Comparison of ENCODE assay signal across 27 mouse cellular contexts in genomic region chr6:43702810-43703614, GRCm38 (mm10). TPM values are rescaled to one million over a fixed set of nuclear protein-coding genes. Genes with fewer than 3 reads are reported as not detected.
DNase-seq lines count a peak whose midpoint lies in the region; ATAC-seq and TF ChIP-seq lines count a peak whose summit lies in the region.
"Had no signal": no experiment of that assay in that cellular context is flagged by ENCODE, and none has a peak within 500 bp of the region (broad histone marks: within the 10 kb centered on the region; RNA-seq: fewer than 3 reads in every experiment).

No protein-coding gene starts in this region.

- H3K27ac ChIP-seq in kidney, embryonic 14.5 days (ENCODE audit: low read depth, low read length), result no peak overlapping the region
- H3K27ac ChIP-seq in kidney, postnatal 0 days, result no peak overlapping the region
- no peak overlapping the region for H3K27ac ChIP-seq in kidney, adult 2 months (ENCODE audit: insufficient read depth, low read depth, low read length)
- H3K27ac ChIP-seq in lung, postnatal 0 days (ENCODE audit: low read length), result no peak overlapping the region
- H3K27ac ChIP-seq: embryonic facial prominence, embryonic 10.5 days; embryonic facial prominence, embryonic 13.5 days; forebrain, embryonic 12.5 days; gastrocnemius, adult 2 months; hindbrain, embryonic 12.5 days; hindbrain, embryonic 15.5 days had no signal

- DNase-seq in kidney, adult 18-20 months, result no peak
- DNase-seq in kidney, postnatal 0 days (ENCODE audit: low spot score), result peak; percentile 30
- no peak for DNase-seq in kidney, adult 2 months
- DNase-seq in lung, postnatal 0 days (ENCODE audit: low spot score), result no peak
- DNase-seq: adrenal gland, adult 8-10 months; adrenal gland, postnatal 25 days; B cell, adult 2 months; cerebellum, adult 11-12 months; cerebellum, adult 8-10 months; cerebellum, postnatal 10 days; cerebellum, postnatal 36 days; embryo, embryonic 11 days; gastrocnemius, adult 2 months; gastrocnemius, postnatal 14 days; heart, adult 11 months had no signal

- no peaks in the 10 kb centered on the region for H3K36me3 ChIP-seq in kidney, embryonic 14.5 days (ENCODE audit: control insufficient read depth, insufficient read depth, low read length)
- H3K36me3 ChIP-seq in kidney, postnatal 0 days (ENCODE audit: insufficient read depth, low read length), result no peaks in the 10 kb centered on the region
- H3K36me3 ChIP-seq in kidney, adult 2 months (ENCODE audit: control insufficient read depth, insufficient read depth, low read length), result no peaks in the 10 kb centered on the region
- no peaks in the 10 kb centered on the region for H3K36me3 ChIP-seq in lung, postnatal 0 days (ENCODE audit: insufficient read depth, low read length)
- H3K36me3 ChIP-seq: embryonic facial prominence, embryonic 10.5 days; embryonic facial prominence, embryonic 13.5 days; forebrain, embryonic 12.5 days; hindbrain, embryonic 12.5 days; hindbrain, embryonic 15.5 days had no signal

- TF ChIP-seq POLR2A in kidney, adult 2 months (IDR thresholded peaks at IDR 0.05; ENCODE audit: low read depth, low read length), result no peak

- H3K9me3 ChIP-seq in kidney, embryonic 14.5 days (ENCODE audit: control insufficient read depth, low read length), result no peaks in the 10 kb centered on the region
- no peaks in the 10 kb centered on the region for H3K9me3 ChIP-seq in kidney, postnatal 0 days (replicated peaks; ENCODE audit: low read length)
- no peaks in the 10 kb centered on the region for H3K9me3 ChIP-seq in lung, postnatal 0 days (ENCODE audit: low read length)
- H3K9me3 ChIP-seq: embryonic facial prominence, embryonic 10.5 days; embryonic facial prominence, embryonic 13.5 days; forebrain, embryonic 12.5 days; hindbrain, embryonic 12.5 days; hindbrain, embryonic 15.5 days had no signal

- no peak for TF ChIP-seq EP300 in lung, postnatal 0 days (IDR thresholded peaks at IDR 0.05)

- no peak overlapping the region for H3K4me3 ChIP-seq in kidney, embryonic 14.5 days (ENCODE audit: low read length)
- H3K4me3 ChIP-seq in kidney, postnatal 0 days (replicated peaks; ENCODE audit: low read depth, low read length), result no peak overlapping the region
- H3K4me3 ChIP-seq in kidney, adult 2 months (ENCODE audit: insufficient read depth, low read depth, low read length), result no peak overlapping the region
- H3K4me3 ChIP-seq in lung, postnatal 0 days (ENCODE audit: low read depth, low read length), result no peak overlapping the region
- H3K4me3 ChIP-seq: embryonic facial prominence, embryonic 10.5 days; embryonic facial prominence, embryonic 13.5 days; erythroblast, embryonic 14.5 days; forebrain, embryonic 12.5 days; gastrocnemius, adult 2 months; hindbrain, embryonic 12.5 days; hindbrain, embryonic 15.5 days had no signal

- TF ChIP-seq CTCF in kidney, postnatal 0 days (IDR thresholded peaks at IDR 0.05; ENCODE audit: low read depth), result no peak
- TF ChIP-seq CTCF in kidney, adult 2 months (conservative IDR thresholded peaks at IDR 0.05; ENCODE audit: insufficient read depth, insufficient read length, low read depth, low read length), result no peak
- no peak for TF ChIP-seq CTCF in lung, postnatal 0 days (IDR thresholded peaks at IDR 0.05)

- no peaks in the 10 kb centered on the region for H3K27me3 ChIP-seq in kidney, embryonic 14.5 days (ENCODE audit: control insufficient read depth, insufficient read depth, low read length)
- H3K27me3 ChIP-seq in kidney, postnatal 0 days (ENCODE audit: insufficient read depth, low read length), result no peaks in the 10 kb centered on the region
- no peaks in the 10 kb centered on the region for H3K27me3 ChIP-seq in kidney, adult 2 months (replicated peaks; ENCODE audit: control insufficient read depth, insufficient read depth, low read length)
- H3K27me3 ChIP-seq in lung, postnatal 0 days (replicated peaks; ENCODE audit: insufficient read depth, low read length), result no peaks in the 10 kb centered on the region
- H3K27me3 ChIP-seq: embryonic facial prominence, embryonic 13.5 days; forebrain, embryonic 12.5 days; hindbrain, embryonic 12.5 days; hindbrain, embryonic 15.5 days had no signal

- peak; percentile 81; the same call in 1 of the 2 replicates for ATAC-seq in kidney, embryonic 14.5 days (ENCODE audit: low FRiP score, low TSS enrichment)
- no peak for ATAC-seq in kidney, postnatal 0 days (replicated peaks; ENCODE audit: low FRiP score, low read depth)
- 0 out of 2 replicates have a peak, but pooled peaks have one; percentile 47 for ATAC-seq in megakaryocyte-erythroid progenitor cell, adult 5-6 weeks (replicated peaks; ENCODE audit: low FRiP score, low TSS enrichment, poor library complexity, severe bottlenecking)
- ATAC-seq in megakaryocyte, adult 5-6 weeks (ENCODE audit: poor library complexity, severe bottlenecking), result no peak
- no peak for ATAC-seq in lung, postnatal 0 days
- ATAC-seq: activated CD4-positive, CD25-positive, alpha-beta regulatory T cell, adult 4 months; forebrain, embryonic 16.5 days had no signal

- no peak overlapping the region for H3K4me2 ChIP-seq in kidney, embryonic 14.5 days (replicated peaks; ENCODE audit: low read depth, low read length)
- H3K4me2 ChIP-seq in kidney, postnatal 0 days (ENCODE audit: low read length), result no peak overlapping the region
- H3K4me2 ChIP-seq in lung, postnatal 0 days (replicated peaks; ENCODE audit: low read depth, low read length), result no peak overlapping the region
- H3K4me2 ChIP-seq: embryonic facial prominence, embryonic 13.5 days; forebrain, embryonic 12.5 days; heart, embryonic 11.5 days; hindbrain, embryonic 12.5 days; hindbrain, embryonic 15.5 days had no signal

- 42% methylated on average over 6 of the region's 6 CpGs for WGBS in kidney, embryonic 14.5 days
- WGBS in kidney, postnatal 0 days, result 28% methylated on average over 6 of the region's 6 CpGs
- WGBS in kidney, adult 2 months, result 40% methylated on average over 6 of the region's 6 CpGs
- WGBS in lung, postnatal 0 days, result 36% methylated on average over 6 of the region's 6 CpGs

- H3K9ac ChIP-seq in kidney, embryonic 14.5 days (ENCODE audit: low read depth, low read length), result no peak overlapping the region
- H3K9ac ChIP-seq in kidney, postnatal 0 days (ENCODE audit: low read depth, low read length), result no peak overlapping the region
- H3K9ac ChIP-seq in lung, postnatal 0 days (replicated peaks; ENCODE audit: low read depth), result no peak overlapping the region
- H3K9ac ChIP-seq: embryonic facial prominence, embryonic 13.5 days; forebrain, embryonic 12.5 days; hindbrain, embryonic 12.5 days; hindbrain, embryonic 15.5 days had no signal

- H3K4me1 ChIP-seq in kidney, embryonic 14.5 days (ENCODE audit: control insufficient read depth, insufficient read depth, low read length), result no peaks in the 10 kb centered on the region
- H3K4me1 ChIP-seq in kidney, postnatal 0 days (replicated peaks; ENCODE audit: insufficient read depth, low read length), result no peaks in the 10 kb centered on the region
- H3K4me1 ChIP-seq in kidney, adult 2 months (ENCODE audit: control insufficient read depth, insufficient read depth, low read length), result no peaks in the 10 kb centered on the region
- H3K4me1 ChIP-seq in lung, postnatal 0 days (ENCODE audit: insufficient read depth, low read depth, low read length), result no peaks in the 10 kb centered on the region
- H3K4me1 ChIP-seq: embryonic facial prominence, embryonic 10.5 days; embryonic facial prominence, embryonic 13.5 days; forebrain, embryonic 12.5 days; hindbrain, embryonic 12.5 days; hindbrain, embryonic 15.5 days had no signal

RNA-seq across cellular contexts. Expression of gene Tpk1, which starts 36.9 kb away (rescaled TPM):
- polyA plus RNA-seq in kidney, embryonic 14.5 days (2014; fragmentation: Nextera tagmentation; extraction: Ambion mirVana), result 10.0 and 14.2 TPM in 2 replicates
- polyA plus RNA-seq in kidney, postnatal 0 days (2015; fragmentation: Nextera tagmentation; extraction: Ambion mirVana), result 29.5 and 32.4 TPM in 2 replicates
- 33.1 and 35.9 TPM in 2 replicates for polyA plus RNA-seq in kidney, adult 2 months (2012; rRNA removed)
- total RNA-seq in megakaryocyte-erythroid progenitor cell, adult 5-6 weeks (2014; fragmentation: Nextera tagmentation), result 12.0 and 14.6 TPM in 2 replicates
- total RNA-seq in megakaryocyte-erythroid progenitor cell, adult 5-6 weeks (2017), result 10.3 and 10.5 TPM in 2 replicates
- 7.0 and 8.6 TPM in 2 replicates for total RNA-seq in megakaryocyte, adult 5-6 weeks (2015)
- 3.0 and 4.0 TPM in 2 replicates for total RNA-seq in megakaryocyte, adult 5-6 weeks (2017)
- polyA plus RNA-seq in lung, postnatal 0 days (2015; fragmentation: Nextera tagmentation; extraction: Ambion mirVana), result 9.6 and 11.2 TPM in 2 replicates

Comparison
In these comparisons a context has a peak if more than half of its experiments do, and no peak if none do; other contexts are left out.
1. ATAC-seq: peak in kidney, embryonic 14.5 days (single experiment) and megakaryocyte-erythroid progenitor cell, adult 5-6 weeks (single experiment); none in kidney, postnatal 0 days (single experiment), megakaryocyte, adult 5-6 weeks (single experiment) and lung, postnatal 0 days (single experiment).